ENCODE assay signal across 8 mouse cellular contexts in the genomic region with DNA sequence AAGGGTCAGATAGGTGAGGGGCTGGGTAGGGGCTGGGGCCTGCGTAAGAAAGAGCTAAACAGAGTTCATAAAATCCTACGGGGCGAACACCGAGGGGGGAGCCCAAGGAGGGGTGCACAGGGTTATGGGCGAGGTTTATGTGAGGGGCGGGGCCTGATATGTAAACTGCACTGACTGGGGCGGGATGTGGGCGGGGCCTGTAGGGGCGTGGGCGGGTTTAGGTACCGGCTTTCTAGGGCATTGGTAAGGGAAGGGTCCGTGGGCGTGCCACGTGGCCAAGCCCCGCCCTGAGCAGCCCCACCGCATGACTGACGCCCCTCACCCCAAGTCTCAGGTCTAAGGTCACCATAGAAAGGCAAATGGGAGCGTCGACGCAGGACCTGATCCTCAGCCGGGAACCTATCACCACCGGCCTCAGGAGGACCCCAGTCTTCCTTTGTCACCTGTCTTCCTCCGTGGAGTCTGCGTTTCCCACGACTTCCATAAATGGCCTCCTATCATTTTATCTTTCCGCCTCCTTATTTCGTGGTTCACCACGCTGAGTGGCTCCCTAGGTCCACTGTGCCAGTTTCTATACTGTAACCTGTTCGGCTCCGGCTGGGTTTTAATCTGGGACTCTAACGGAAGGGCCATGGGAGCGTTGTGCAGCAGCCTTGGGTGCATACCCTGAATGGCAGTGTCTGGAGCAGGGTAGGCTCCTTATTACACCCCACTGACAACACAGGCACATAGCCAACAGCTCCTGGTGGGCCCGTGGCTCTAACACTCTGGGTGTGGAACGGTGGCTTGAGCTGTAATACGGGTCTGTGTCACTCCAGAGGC. TPM values are rescaled to one million over a fixed set of nuclear protein-coding genes. Genes with fewer than 3 reads are reported as not detected.
DNase-seq lines count a peak whose midpoint lies in the region; ATAC-seq lines count a peak whose summit lies in the region.

No protein-coding gene starts in this region.

- no peak overlapping the region; the same call in 1 of the 2 replicates for H3K27ac ChIP-seq in forebrain, embryonic 14.5 days (ENCODE audit: low read depth, low read length)
- H3K27ac ChIP-seq in intestine, embryonic 16.5 days (ENCODE audit: low read length) = no peak overlapping the region
- H3K27ac ChIP-seq in limb, embryonic 10.5 days = peak overlapping the region; percentile 74; the same call in 1 of the 2 replicates
- H3K27ac ChIP-seq in midbrain, embryonic 10.5 days (replicated peaks) = peak overlapping the region; percentile 77
- H3K27ac ChIP-seq in stomach, embryonic 16.5 days (ENCODE audit: low read length) = no peak overlapping the region

- H3K4me2 ChIP-seq in forebrain, embryonic 14.5 days (ENCODE audit: low read length) = peak overlapping the region; percentile 82
- peak overlapping the region; percentile 95 for H3K4me2 ChIP-seq in intestine, embryonic 16.5 days (ENCODE audit: low read depth, low read length)
- H3K4me2 ChIP-seq in stomach, embryonic 16.5 days (ENCODE audit: low read depth, low read length) = peak overlapping the region; percentile 53

- peak; percentile 87 for ATAC-seq in forebrain, embryonic 14.5 days
- peak; percentile 87 for ATAC-seq in intestine, embryonic 16.5 days
- peak; percentile 82 for ATAC-seq in stomach, embryonic 16.5 days (ENCODE audit: insufficient read depth, low FRiP score)

- DNase-seq in heart, adult 11 months = peak; percentile 94
- no peak for DNase-seq in heart, adult 8-10 months (ENCODE audit: low spot score)
- DNase-seq in cerebellum, adult 18-20 months = peak; percentile 39 to 40
- peak; percentile 87 for DNase-seq in forebrain, embryonic 14.5 days (ENCODE audit: low spot score)
- DNase-seq in limb, embryonic 10.5 days (ENCODE audit: low spot score) = peak; percentile 85
- peak; percentile 82 for DNase-seq in midbrain, embryonic 10.5 days (ENCODE audit: low spot score)

- 6% methylated on average over 35 of the region's 35 CpGs for WGBS in forebrain, embryonic 14.5 days
- WGBS in intestine, embryonic 16.5 days = 6% methylated on average over 35 of the region's 35 CpGs
- 8% methylated on average over 35 of the region's 35 CpGs for WGBS in limb, embryonic 10.5 days
- 6% methylated on average over 35 of the region's 35 CpGs for WGBS in midbrain, embryonic 10.5 days
- WGBS in stomach, embryonic 16.5 days = 5% methylated on average over 35 of the region's 35 CpGs

- no peaks in the 10 kb centered on the region for H3K4me1 ChIP-seq in forebrain, embryonic 14.5 days (ENCODE audit: control insufficient read depth, insufficient read depth, low read length)
- H3K4me1 ChIP-seq in intestine, embryonic 16.5 days (ENCODE audit: control insufficient read depth, insufficient read depth, low read length) = peaks cover 6% of the 10 kb centered on the region; the same call in 1 of the 2 replicates
- H3K4me1 ChIP-seq in limb, embryonic 10.5 days = peaks cover 23% of the 10 kb centered on the region
- H3K4me1 ChIP-seq in midbrain, embryonic 10.5 days = peaks cover 24% of the 10 kb centered on the region
- H3K4me1 ChIP-seq in stomach, embryonic 16.5 days (ENCODE audit: control insufficient read depth, insufficient read depth, low read length) = 0 out of 2 replicates have a peak, but pooled peaks cover 5% of the 10 kb centered on the region

- H3K36me3 ChIP-seq in forebrain, embryonic 14.5 days (ENCODE audit: control insufficient read depth, insufficient read depth, low read length) = no peaks in the 10 kb centered on the region
- H3K36me3 ChIP-seq in intestine, embryonic 16.5 days (ENCODE audit: control insufficient read depth, insufficient read depth, low read length) = no peaks in the 10 kb centered on the region
- H3K36me3 ChIP-seq in limb, embryonic 10.5 days = no peaks in the 10 kb centered on the region
- no peaks in the 10 kb centered on the region for H3K36me3 ChIP-seq in midbrain, embryonic 10.5 days
- no peaks in the 10 kb centered on the region for H3K36me3 ChIP-seq in stomach, embryonic 16.5 days (ENCODE audit: control insufficient read depth, insufficient read depth, low read length)

- peak overlapping the region; percentile 71 for H3K9ac ChIP-seq in forebrain, embryonic 14.5 days (ENCODE audit: low read length)
- H3K9ac ChIP-seq in intestine, embryonic 16.5 days (ENCODE audit: low read depth, low read length) = peak overlapping the region; percentile 73; the same call in 1 of the 2 replicates
- peak overlapping the region; percentile 71; the same call in 1 of the 2 replicates for H3K9ac ChIP-seq in stomach, embryonic 16.5 days (ENCODE audit: low read length)

- peak overlapping the region; percentile 51 for H3K4me3 ChIP-seq in forebrain, embryonic 14.5 days (ENCODE audit: low read depth, low read length)
- H3K4me3 ChIP-seq in intestine, embryonic 16.5 days (ENCODE audit: low read length) = peak overlapping the region; percentile 62
- H3K4me3 ChIP-seq in limb, embryonic 10.5 days = peak overlapping the region; percentile 66
- H3K4me3 ChIP-seq in midbrain, embryonic 10.5 days = peak overlapping the region; percentile 69
- H3K4me3 ChIP-seq in stomach, embryonic 16.5 days (replicated peaks; ENCODE audit: low read length) = peak overlapping the region; percentile 46

- H3K9me3 ChIP-seq in forebrain, embryonic 14.5 days (replicated peaks; ENCODE audit: control insufficient read depth, low read length) = no peaks in the 10 kb centered on the region
- no peaks in the 10 kb centered on the region for H3K9me3 ChIP-seq in intestine, embryonic 16.5 days (ENCODE audit: control insufficient read depth, low read length)
- no peaks in the 10 kb centered on the region for H3K9me3 ChIP-seq in limb, embryonic 10.5 days (replicated peaks)
- H3K9me3 ChIP-seq in midbrain, embryonic 10.5 days (replicated peaks) = no peaks in the 10 kb centered on the region
- no peaks in the 10 kb centered on the region for H3K9me3 ChIP-seq in stomach, embryonic 16.5 days (replicated peaks; ENCODE audit: control insufficient read depth, low read length)

- no peaks in the 10 kb centered on the region for H3K27me3 ChIP-seq in forebrain, embryonic 14.5 days (replicated peaks; ENCODE audit: control insufficient read depth, insufficient read depth, low read length)
- no peaks in the 10 kb centered on the region for H3K27me3 ChIP-seq in intestine, embryonic 16.5 days (replicated peaks; ENCODE audit: control insufficient read depth, insufficient read depth, low read length)
- peaks cover 27% of the 10 kb centered on the region for H3K27me3 ChIP-seq in limb, embryonic 10.5 days (ENCODE audit: low read depth, poor library complexity, severe bottlenecking)
- H3K27me3 ChIP-seq in midbrain, embryonic 10.5 days (ENCODE audit: low read depth, poor library complexity, severe bottlenecking) = peaks cover 27% of the 10 kb centered on the region
- no peaks in the 10 kb centered on the region for H3K27me3 ChIP-seq in stomach, embryonic 16.5 days (ENCODE audit: control insufficient read depth, insufficient read depth, low read length)

RNA-seq across cellular contexts. Expression of gene Lrrc3, which starts 0.8 kb away (rescaled TPM):
- total RNA-seq in heart, adult 8-10 months (2022) = 1 to 10 TPM in 2 of 4 experiments, under 1 TPM in 2; 0.63 to 1.2 (median 0.92) TPM
- 6.4 and 8.4 TPM in 2 replicates for polyA plus RNA-seq in forebrain, embryonic 14.5 days (2014; fragmentation: Nextera tagmentation; extraction: Ambion mirVana)
- 3.3 TPM in 2 replicates for polyA plus RNA-seq in intestine, embryonic 16.5 days (2015; fragmentation: Nextera tagmentation; extraction: Ambion mirVana)
- 1.5 and 1.7 TPM in 2 replicates for polyA plus RNA-seq in limb, embryonic 10.5 days (2016; fragmentation: Nextera tagmentation; extraction: Ambion mirVana)
- 2.3 and 3.2 TPM in 2 replicates for polyA plus RNA-seq in midbrain, embryonic 10.5 days (2016; fragmentation: Nextera tagmentation; extraction: Ambion mirVana)
- 5.8 and 6.7 TPM in 2 replicates for polyA plus RNA-seq in stomach, embryonic 16.5 days (2015; fragmentation: Nextera tagmentation; extraction: Ambion mirVana)

RNA-seq across cellular contexts. Expression of gene Gm3285, which starts 41.3 kb away (rescaled TPM):
- not detected for total RNA-seq in heart, adult 8-10 months (2022)
- not detected in 2 replicates for polyA plus RNA-seq in forebrain, embryonic 14.5 days (2014; fragmentation: Nextera tagmentation; extraction: Ambion mirVana)
- not detected in 2 replicates for polyA plus RNA-seq in intestine, embryonic 16.5 days (2015; fragmentation: Nextera tagmentation; extraction: Ambion mirVana)
- polyA plus RNA-seq in limb, embryonic 10.5 days (2016; fragmentation: Nextera tagmentation; extraction: Ambion mirVana) = not detected in 2 replicates
- polyA plus RNA-seq in midbrain, embryonic 10.5 days (2016; fragmentation: Nextera tagmentation; extraction: Ambion mirVana) = not detected in 2 replicates
- not detected in 2 replicates for polyA plus RNA-seq in stomach, embryonic 16.5 days (2015; fragmentation: Nextera tagmentation; extraction: Ambion mirVana)

RNA-seq across cellular contexts. Expression of gene Gm10318, which starts 50.4 kb away (rescaled TPM):
- not detected for total RNA-seq in heart, adult 8-10 months (2022)
- not detected in 2 replicates for polyA plus RNA-seq in forebrain, embryonic 14.5 days (2014; fragmentation: Nextera tagmentation; extraction: Ambion mirVana)
- not detected in 2 replicates for polyA plus RNA-seq in intestine, embryonic 16.5 days (2015; fragmentation: Nextera tagmentation; extraction: Ambion mirVana)
- polyA plus RNA-seq in limb, embryonic 10.5 days (2016; fragmentation: Nextera tagmentation; extraction: Ambion mirVana) = not detected in 2 replicates
- not detected in 2 replicates for polyA plus RNA-seq in midbrain, embryonic 10.5 days (2016; fragmentation: Nextera tagmentation; extraction: Ambion mirVana)
- not detected in 2 replicates for polyA plus RNA-seq in stomach, embryonic 16.5 days (2015; fragmentation: Nextera tagmentation; extraction: Ambion mirVana)

RNA-seq across cellular contexts. Expression of gene Gm36176, which starts 56.5 kb away (rescaled TPM):
- not detected for total RNA-seq in heart, adult 8-10 months (2022)
- not detected in 2 replicates for polyA plus RNA-seq in forebrain, embryonic 14.5 days (2014; fragmentation: Nextera tagmentation; extraction: Ambion mirVana)
- not detected in 2 replicates for polyA plus RNA-seq in intestine, embryonic 16.5 days (2015; fragmentation: Nextera tagmentation; extraction: Ambion mirVana)
- not detected in 2 replicates for polyA plus RNA-seq in limb, embryonic 10.5 days (2016; fragmentation: Nextera tagmentation; extraction: Ambion mirVana)
- polyA plus RNA-seq in midbrain, embryonic 10.5 days (2016; fragmentation: Nextera tagmentation; extraction: Ambion mirVana) = not detected in 2 replicates
- polyA plus RNA-seq in stomach, embryonic 16.5 days (2015; fragmentation: Nextera tagmentation; extraction: Ambion mirVana) = not detected in 2 replicates

Comparison
In these comparisons a context has a peak if more than half of its experiments do, and no peak if none do; other contexts are left out.
1. H3K27ac ChIP-seq: peak in limb, embryonic 10.5 days (single experiment) and midbrain, embryonic 10.5 days (single experiment); none in forebrain, embryonic 14.5 days (single experiment), intestine, embryonic 16.5 days (single experiment) and stomach, embryonic 16.5 days (single experiment).
2. Peak in every context shown above with its lines, with median percentiles within 50 percentile points of each other: ATAC-seq, H3K4me2 ChIP-seq, H3K4me3 ChIP-seq and H3K9ac ChIP-seq.